Mouse (Mus musculus) embryonic fibroblast, embryonic 13.5 days (primary cell): ENCODE results near the gene Vdr.

ENCODE experiments used
- CTCF ChIP-seq: IDR thresholded peaks from 2 replicates; pipeline ENCODE4 v1.5.1; 2011; ENCODE audit warnings: mild to moderate bottlenecking, control low read depth, low read length, moderate library complexity, borderline replicate concordance; ENCODE audit not compliant: insufficient read depth
- POLR2A ChIP-seq: IDR thresholded peaks from 2 replicates; pipeline ENCODE4 v1.6.1; 2011; ENCODE audit warnings: low read depth, mild to moderate bottlenecking, control low read depth, low read length, moderate library complexity

- TF ChIP-seq CTCF (peak; percentile 33; the same call in 1 of the 2 replicates), POLR2A (no peak)
Observed at GRCm38 (mm10) chr15:97825071-97825940, 85.1 kb downstream of the Vdr start.
